Mouse (Mus musculus): ENCODE data around the gene Tekt1. TPM values are rescaled to one million over a fixed set of nuclear protein-coding genes. Genes with fewer than 3 reads are reported as not detected.

Gene Tekt1
- polyA plus RNA-seq, 1 experiment from 2014 or later, result 5.9 TPM

- no peak for ATAC-seq (ENCODE audit: low FRiP score)
- H3K4me1 ChIP-seq, result no peaks in the 10 kb centered on the region
- no peak overlapping the region for H3K9ac ChIP-seq (replicated peaks)
- H3K27me3 ChIP-seq (replicated peaks), result 0 out of 2 replicates have a peak, but pooled peaks cover 1% of the 10 kb centered on the region
- H3K36me3 ChIP-seq, result no peaks in the 10 kb centered on the region
- no peak overlapping the region for H3K27ac ChIP-seq (replicated peaks)
- no peak overlapping the region for H3K4me3 ChIP-seq (replicated peaks)
- 78% methylated on average over 5 of the region's 5 CpGs for WGBS
- H3K9me3 ChIP-seq (replicated peaks), result no peaks in the 10 kb centered on the region
- no peak overlapping the region for H3K4me2 ChIP-seq
Measured at GRCm38 (mm10) chr11:72402017-72402416, 39.8 kb upstream of the Tekt1 start.

GRCm38 (mm10) chr11:72401068-72401467 lies 38.8 kb upstream of the Tekt1 start:
- WGBS, result 93% methylated on average over 12 of the region's 12 CpGs
- H3K36me3 ChIP-seq, result no peaks in the 10 kb centered on the region
- H3K9ac ChIP-seq (replicated peaks), result no peak overlapping the region
- no peaks in the 10 kb centered on the region for H3K9me3 ChIP-seq (replicated peaks)
- no peak overlapping the region for H3K4me3 ChIP-seq (replicated peaks)
- no peak overlapping the region for H3K27ac ChIP-seq (replicated peaks)
- H3K27me3 ChIP-seq (replicated peaks), result no peaks in the 10 kb centered on the region
- ATAC-seq (ENCODE audit: low FRiP score), result no peak
- H3K4me1 ChIP-seq, result peaks cover 2% of the 10 kb centered on the region; the same call in 1 of the 2 replicates
- H3K4me2 ChIP-seq, result no peak overlapping the region

GRCm38 (mm10) chr11:72397811-72398525 lies 35.7 kb upstream of the Tekt1 start:
- H3K9ac ChIP-seq (replicated peaks), result no peak overlapping the region
- no peak for ATAC-seq (ENCODE audit: low FRiP score)
- no peaks in the 10 kb centered on the region for H3K9me3 ChIP-seq (replicated peaks)
- no peak overlapping the region for H3K27ac ChIP-seq (replicated peaks)
- H3K4me2 ChIP-seq, result no peak overlapping the region
- H3K4me3 ChIP-seq (replicated peaks), result no peak overlapping the region
- no peaks in the 10 kb centered on the region for H3K36me3 ChIP-seq
- H3K4me1 ChIP-seq, result peaks cover 2% of the 10 kb centered on the region; the same call in 1 of the 2 replicates
- no peaks in the 10 kb centered on the region for H3K27me3 ChIP-seq (replicated peaks)
- WGBS, result 88% methylated on average over 8 of the region's 8 CpGs

- Histone ChIP-seq H3K9ac (replicated peaks) (no peak overlapping the region), H3K36me3 (no peaks in the 10 kb centered on the region), H3K4me1 (peaks cover 2% of the 10 kb centered on the region; the same call in 1 of the 2 replicates), H3K27ac (replicated peaks) (no peak overlapping the region), H3K4me2 (no peak overlapping the region), H3K4me3 (replicated peaks) (no peak overlapping the region), H3K9me3 (replicated peaks) (no peaks in the 10 kb centered on the region), H3K27me3 (replicated peaks) (no peaks in the 10 kb centered on the region)
- ATAC-seq (ENCODE audit: low FRiP score), result no peak
- WGBS, result 86% methylated on average over 10 of the region's 10 CpGs
Measured at GRCm38 (mm10) chr11:72397072-72397471, 34.8 kb upstream of the Tekt1 start.

- no peak for ATAC-seq (ENCODE audit: low FRiP score)
Measured at GRCm38 (mm10) chr11:72396621-72397020, 34.4 kb upstream of the Tekt1 start.

GRCm38 (mm10) chr11:72395652-72396051 lies 33.4 kb upstream of the Tekt1 start:
- H3K4me1 ChIP-seq, result peaks cover 2% of the 10 kb centered on the region; the same call in 1 of the 2 replicates
- ATAC-seq (ENCODE audit: low FRiP score), result no peak

More at GRCm38 (mm10) chr11:72396621-72397020, 34.4 kb upstream of the Tekt1 start:
- Histone ChIP-seq H3K27me3 (replicated peaks) (no peaks in the 10 kb centered on the region), H3K9ac (replicated peaks) (no peak overlapping the region), H3K27ac (replicated peaks) (no peak overlapping the region), H3K4me2 (no peak overlapping the region), H3K4me1 (peaks cover 2% of the 10 kb centered on the region; the same call in 1 of the 2 replicates), H3K36me3 (no peaks in the 10 kb centered on the region), H3K4me3 (replicated peaks) (no peak overlapping the region), H3K9me3 (replicated peaks) (no peaks in the 10 kb centered on the region)
- WGBS, result 84% methylated on average over 7 of the region's 7 CpGs

GRCm38 (mm10) chr11:72394694-72395093 lies 32.5 kb upstream of the Tekt1 start:
- Histone ChIP-seq H3K27ac (replicated peaks) (no peak overlapping the region), H3K4me1 (peaks cover 2% of the 10 kb centered on the region; the same call in 1 of the 2 replicates)

More at GRCm38 (mm10) chr11:72395652-72396051, 33.4 kb upstream of the Tekt1 start:
- no peak overlapping the region for H3K4me3 ChIP-seq (replicated peaks)
- no peak overlapping the region for H3K4me2 ChIP-seq
- H3K9me3 ChIP-seq (replicated peaks), result no peaks in the 10 kb centered on the region
- H3K27ac ChIP-seq (replicated peaks), result no peak overlapping the region
- WGBS, result 86% methylated on average over 6 of the region's 6 CpGs
- H3K27me3 ChIP-seq (replicated peaks), result no peaks in the 10 kb centered on the region
- H3K9ac ChIP-seq (replicated peaks), result no peak overlapping the region
- H3K36me3 ChIP-seq, result no peaks in the 10 kb centered on the region

GRCm38 (mm10) chr11:72393669-72394068 lies 31.4 kb upstream of the Tekt1 start:
- H3K4me1 ChIP-seq, result peaks cover 2% of the 10 kb centered on the region; the same call in 1 of the 2 replicates

More at GRCm38 (mm10) chr11:72394694-72395093, 32.5 kb upstream of the Tekt1 start:
- Histone ChIP-seq H3K9ac (replicated peaks) (no peak overlapping the region), H3K36me3 (no peaks in the 10 kb centered on the region), H3K4me3 (replicated peaks) (no peak overlapping the region), H3K9me3 (replicated peaks) (no peaks in the 10 kb centered on the region), H3K4me2 (no peak overlapping the region), H3K27me3 (replicated peaks) (no peaks in the 10 kb centered on the region)
- 91% methylated on average over 2 of the region's 2 CpGs for WGBS
- ATAC-seq (ENCODE audit: low FRiP score), result no peak

GRCm38 (mm10) chr11:72393243-72393642 lies 31.0 kb upstream of the Tekt1 start:
- H3K9ac ChIP-seq (replicated peaks), result no peak overlapping the region
- H3K27ac ChIP-seq (replicated peaks), result no peak overlapping the region
- no peaks in the 10 kb centered on the region for H3K27me3 ChIP-seq (replicated peaks)
- no peak for ATAC-seq (ENCODE audit: low FRiP score)
- 83% methylated on average over 3 of the region's 3 CpGs for WGBS
- no peak overlapping the region for H3K4me2 ChIP-seq
- no peaks in the 10 kb centered on the region for H3K9me3 ChIP-seq (replicated peaks)
- no peaks in the 10 kb centered on the region for H3K36me3 ChIP-seq
- no peak overlapping the region for H3K4me3 ChIP-seq (replicated peaks)
- H3K4me1 ChIP-seq, result peaks cover 2% of the 10 kb centered on the region; the same call in 1 of the 2 replicates

More at GRCm38 (mm10) chr11:72393669-72394068, 31.4 kb upstream of the Tekt1 start:
- H3K4me3 ChIP-seq (replicated peaks), result no peak overlapping the region
- no peaks in the 10 kb centered on the region for H3K36me3 ChIP-seq
- H3K27ac ChIP-seq (replicated peaks), result no peak overlapping the region
- H3K4me2 ChIP-seq, result no peak overlapping the region
- 33% methylated on average over 5 of the region's 5 CpGs for WGBS
- no peak overlapping the region for H3K9ac ChIP-seq (replicated peaks)
- H3K27me3 ChIP-seq (replicated peaks), result no peaks in the 10 kb centered on the region
- no peaks in the 10 kb centered on the region for H3K9me3 ChIP-seq (replicated peaks)
- ATAC-seq (ENCODE audit: low FRiP score), result no peak

- Histone ChIP-seq H3K9me3 (replicated peaks) (no peaks in the 10 kb centered on the region), H3K4me2 (no peak overlapping the region), H3K27ac (replicated peaks) (no peak overlapping the region), H3K4me3 (replicated peaks) (no peak overlapping the region), H3K27me3 (replicated peaks) (no peaks in the 10 kb centered on the region), H3K9ac (replicated peaks) (no peak overlapping the region), H3K4me1 (peaks cover under 1% of the 10 kb centered on the region; the same call in 1 of the 2 replicates), H3K36me3 (no peaks in the 10 kb centered on the region)
- no peak for ATAC-seq (ENCODE audit: low FRiP score)
- 93% methylated on average over 13 of the region's 13 CpGs for WGBS
Measured at GRCm38 (mm10) chr11:72391181-72391580, 28.9 kb upstream of the Tekt1 start.

GRCm38 (mm10) chr11:72389407-72390142 lies 27.3 kb upstream of the Tekt1 start:
- WGBS, result 86% methylated on average over 7 of the region's 7 CpGs
- Histone ChIP-seq H3K27ac (replicated peaks) (no peak overlapping the region), H3K9me3 (replicated peaks) (no peaks in the 10 kb centered on the region), H3K4me2 (no peak overlapping the region), H3K4me3 (replicated peaks) (no peak overlapping the region), H3K36me3 (no peaks in the 10 kb centered on the region), H3K27me3 (replicated peaks) (no peaks in the 10 kb centered on the region), H3K4me1 (no peaks in the 10 kb centered on the region; the same call in 1 of the 2 replicates), H3K9ac (replicated peaks) (no peak overlapping the region)
- ATAC-seq (ENCODE audit: low FRiP score), result no peak

All from neural tube, embryonic 15.5 days (tissue).